Mouse (Mus musculus) cerebellum, adult 8-10 months (tissue): Measurements from ENCODE around the gene Gm13889.

Experiments used
- DNase-seq: peaks from one replicate; pipeline ENCODE4 v3.0.0; 2022

Gene Gm13889

DNA sequence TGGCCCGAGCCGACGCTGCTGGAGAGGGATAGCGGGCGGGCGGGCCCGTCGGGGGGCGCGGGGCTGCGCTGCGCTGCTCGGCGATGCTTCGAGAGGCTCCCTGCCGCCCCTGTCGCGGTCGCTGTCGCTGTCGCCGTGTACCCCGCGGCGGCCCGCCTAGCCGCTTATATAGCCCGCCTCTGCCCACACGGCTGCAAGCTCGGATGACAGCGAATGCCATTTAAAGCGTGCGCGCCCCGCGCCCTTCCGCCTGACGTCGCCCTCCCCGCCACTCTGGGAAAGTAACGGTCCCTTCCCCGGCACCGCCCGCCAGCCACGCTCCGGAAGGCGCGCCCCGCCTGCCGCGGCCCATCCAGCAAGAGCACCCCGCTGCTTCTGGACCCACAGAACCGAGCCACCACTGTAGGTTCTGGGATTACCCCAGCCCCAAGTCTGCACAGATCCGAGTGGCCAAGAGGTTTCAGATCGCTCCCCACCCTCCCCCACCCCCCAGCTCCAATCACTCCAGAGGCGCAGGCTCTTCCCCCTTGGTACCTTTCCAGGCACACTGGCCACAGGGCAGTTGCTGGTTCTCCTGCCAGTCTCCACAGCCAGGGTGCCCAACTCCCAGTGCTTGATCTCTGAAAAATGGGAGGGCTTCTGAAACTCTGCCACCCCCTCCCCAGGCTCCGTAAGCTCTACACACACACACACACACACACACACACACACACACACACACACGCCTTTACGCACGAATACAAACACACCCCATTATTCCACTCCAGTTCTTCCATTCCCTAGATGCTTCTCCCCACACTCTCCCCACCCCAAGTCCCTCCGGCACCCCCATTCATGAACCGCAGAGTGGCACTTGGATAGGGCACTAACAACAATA lies at the start of gene Gm13889:
Gene Gm13889 (minus strand): TSS at position 294 of the 877 bp plus-strand sequence.
- DNase-seq, result peak; percentile 70

DNA sequence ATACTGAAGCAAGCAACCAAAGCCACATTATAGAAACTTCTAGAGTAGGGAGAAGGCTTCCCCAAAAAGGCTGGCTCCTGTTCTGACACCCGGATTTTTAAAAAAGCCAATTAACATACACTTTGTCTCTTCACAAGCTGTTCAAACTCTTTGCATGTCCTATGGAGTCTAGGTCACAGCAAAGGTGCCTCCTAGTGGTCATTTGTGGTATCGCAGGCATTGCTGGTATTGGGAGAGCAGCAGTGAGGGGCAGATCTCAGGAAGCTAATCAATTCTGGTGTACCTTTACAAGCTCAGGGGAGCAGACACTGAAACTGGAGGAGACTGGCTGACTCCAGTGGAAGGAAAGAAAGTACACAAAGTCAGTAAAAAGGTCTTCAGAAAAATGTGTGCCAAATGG lies 45.3 kb upstream of the Gm13889 start:
- peak; percentile 87 for DNase-seq

DNA sequence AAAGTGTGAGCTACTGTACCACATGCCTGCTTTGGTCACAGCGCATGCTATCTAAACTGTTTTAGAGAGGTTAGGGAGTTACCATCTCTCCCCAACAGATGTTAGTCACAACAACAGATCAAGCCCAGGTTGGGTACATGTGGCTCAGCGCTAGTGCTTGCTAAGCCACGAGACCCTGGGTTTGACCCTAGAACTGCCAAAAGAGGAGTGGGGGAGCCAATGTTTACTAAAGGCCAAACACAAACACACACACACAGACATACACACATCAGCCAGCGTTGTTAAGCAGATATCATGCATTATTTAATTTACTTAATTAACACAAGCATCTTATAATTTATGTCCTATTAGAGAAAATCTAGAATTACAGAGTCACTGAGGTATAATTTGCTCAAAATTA lies 44.9 kb upstream of the Gm13889 start:
- DNase-seq, result no peak

DNA sequence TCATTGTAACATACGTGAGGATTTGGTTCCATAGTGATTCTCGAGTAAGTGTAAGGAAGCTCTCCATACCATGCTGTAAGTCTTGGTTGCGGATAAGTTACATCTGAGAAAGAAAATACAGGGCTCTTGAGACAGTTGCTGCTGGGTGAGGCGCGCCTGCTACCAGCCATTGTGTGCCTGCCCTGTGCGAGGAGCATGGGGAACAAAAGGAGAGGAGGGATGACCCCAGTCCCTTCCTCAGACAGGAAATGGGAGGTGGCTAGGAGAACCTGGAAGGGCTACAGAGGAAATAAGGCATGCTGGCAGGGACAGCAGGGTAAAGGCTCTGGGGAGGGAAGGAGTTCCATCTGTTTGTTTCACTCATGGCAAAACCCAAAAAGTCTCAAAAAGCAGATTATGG lies 44.4 kb upstream of the Gm13889 start:
- DNase-seq, result no peak

DNA sequence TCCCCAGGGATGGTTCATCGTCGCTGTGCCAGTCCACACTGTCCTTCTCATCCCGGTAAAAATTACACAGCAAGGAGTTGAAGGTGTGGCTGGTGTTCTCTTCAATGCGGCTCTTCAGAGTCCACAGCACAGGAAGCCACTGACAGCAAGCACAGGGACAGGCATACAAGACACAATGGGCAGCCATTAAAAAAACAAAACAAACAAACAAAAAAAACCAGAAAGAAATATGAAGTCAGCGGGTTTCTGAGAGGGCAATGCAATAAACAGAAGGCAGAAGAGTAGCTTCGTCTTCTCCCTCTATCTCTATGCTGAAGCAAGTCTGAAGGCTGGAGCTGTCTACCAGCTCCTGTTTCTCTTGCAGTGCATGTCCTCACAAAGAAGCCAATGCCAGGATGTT lies 39.3 kb upstream of the Gm13889 start, which contains the start of gene Gm27027:
Gene Gm27027 (minus strand): TSS at position 101 of the 400 bp plus-strand sequence.
- DNase-seq, result no peak

DNA sequence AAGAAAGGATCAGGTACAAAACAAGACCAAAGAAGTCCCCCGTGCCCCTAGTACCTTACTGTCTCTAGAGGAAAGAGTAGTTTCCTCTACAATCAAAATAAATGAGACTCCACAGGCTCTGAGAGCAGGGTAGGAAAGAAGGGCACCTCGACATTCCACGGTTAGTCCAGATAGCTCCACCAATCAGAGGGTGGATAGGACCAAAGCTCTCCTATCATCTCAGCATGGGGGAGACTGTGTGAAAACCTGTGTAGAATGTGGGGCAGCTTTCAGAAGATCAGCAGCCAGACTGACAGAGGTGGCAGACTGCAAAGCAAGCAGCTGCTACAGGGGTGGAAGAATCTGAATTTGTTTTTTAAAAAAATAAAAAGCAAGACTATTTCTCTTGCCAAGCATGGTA lies 35.8 kb upstream of the Gm13889 start:
- no peak for DNase-seq

DNA sequence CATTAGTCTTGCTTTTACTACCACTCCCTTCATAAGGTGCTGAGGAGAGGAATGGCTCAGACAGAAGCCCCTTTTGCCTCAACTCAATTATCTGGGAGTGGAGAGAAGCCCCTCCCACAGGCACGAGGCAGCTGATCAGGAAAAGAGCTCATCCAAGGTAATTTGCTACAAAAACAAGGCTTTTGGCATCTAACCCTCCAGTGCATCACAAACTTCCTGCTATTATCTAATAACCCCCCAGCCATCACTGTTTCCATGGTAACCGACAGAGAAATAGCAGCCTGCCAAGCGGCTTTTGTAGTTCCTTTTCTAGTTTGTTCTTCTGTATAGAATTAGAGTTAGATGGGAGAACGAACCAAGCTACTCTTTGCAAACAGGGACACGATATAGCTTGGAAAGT lies 35.3 kb upstream of the Gm13889 start:
- no peak for DNase-seq

DNA sequence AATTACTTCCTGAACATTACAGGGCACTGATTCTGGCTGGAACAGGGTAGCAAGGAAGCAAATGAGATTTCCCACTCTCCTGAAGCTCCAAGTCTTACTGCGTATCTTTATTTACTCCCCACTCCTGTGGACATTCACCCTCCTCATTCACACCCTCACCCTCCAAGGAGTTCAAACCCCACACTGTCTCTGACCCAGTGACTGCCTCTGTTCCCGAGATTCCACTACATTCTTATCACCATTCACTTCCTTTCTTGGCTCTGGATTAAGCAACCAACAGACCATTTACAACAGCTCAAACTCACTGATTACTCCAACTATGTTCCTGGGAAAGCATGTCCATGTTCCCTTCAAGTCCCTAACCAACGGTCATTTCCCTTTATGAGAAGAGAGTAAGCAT lies 34.3 kb upstream of the Gm13889 start:
- DNase-seq, result no peak

DNA sequence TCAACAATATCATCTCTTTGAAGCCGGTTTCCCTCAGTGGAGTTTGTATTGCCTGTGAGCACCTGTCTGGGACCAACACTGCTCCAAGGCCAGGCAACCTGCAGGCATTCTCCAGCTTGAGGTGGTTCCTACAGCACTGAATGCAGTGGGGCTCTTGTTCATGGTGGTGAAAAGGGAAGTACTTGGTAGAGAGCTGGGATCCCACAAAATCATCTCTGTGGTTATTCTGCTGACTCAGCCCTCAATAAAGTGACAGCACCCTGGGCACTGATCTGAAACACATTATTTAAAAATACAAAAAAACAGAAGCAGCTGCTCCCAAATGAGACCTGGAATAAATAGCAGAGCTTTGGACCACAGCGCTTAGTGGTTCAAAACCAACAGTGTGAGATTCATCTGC lies 31.4 kb upstream of the Gm13889 start:
- DNase-seq, result no peak

DNA sequence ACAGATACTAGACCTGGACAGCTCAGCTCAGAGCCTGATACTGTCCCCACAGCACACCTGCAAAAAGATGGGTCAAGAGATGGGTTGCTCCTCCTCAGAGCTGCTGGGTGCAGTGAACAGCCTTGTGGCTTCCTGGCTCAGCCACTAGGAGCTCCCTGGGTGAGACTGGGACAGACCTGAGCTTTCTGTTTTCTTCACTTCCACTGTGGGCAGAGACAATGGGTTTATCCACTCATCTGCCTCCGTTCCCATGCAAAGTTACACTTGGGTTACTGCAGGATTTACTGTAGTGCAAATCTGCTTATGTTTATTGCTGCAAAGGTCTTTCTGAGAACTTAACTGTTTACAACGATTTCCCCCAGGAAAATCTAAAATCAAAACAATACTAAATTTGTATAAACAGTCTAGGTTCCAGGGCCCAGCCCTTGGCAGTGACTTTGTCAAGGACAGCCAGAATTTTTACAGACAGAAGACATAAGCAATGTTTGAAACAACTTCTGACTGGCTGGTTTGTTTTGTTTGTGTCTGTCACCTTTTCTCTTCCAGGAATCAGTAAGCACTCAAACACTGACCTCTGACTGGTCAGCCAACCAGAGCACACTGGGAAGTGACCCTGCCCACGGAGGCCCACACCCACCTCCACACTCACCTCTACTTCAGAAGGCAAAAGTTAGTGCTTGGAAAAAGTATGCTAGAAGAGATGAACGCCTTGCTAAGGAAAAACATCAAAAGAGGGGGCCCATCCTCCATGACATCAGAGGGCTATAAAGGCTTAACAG lies 25.6 kb upstream of the Gm13889 start:
- DNase-seq, result no peak

DNA sequence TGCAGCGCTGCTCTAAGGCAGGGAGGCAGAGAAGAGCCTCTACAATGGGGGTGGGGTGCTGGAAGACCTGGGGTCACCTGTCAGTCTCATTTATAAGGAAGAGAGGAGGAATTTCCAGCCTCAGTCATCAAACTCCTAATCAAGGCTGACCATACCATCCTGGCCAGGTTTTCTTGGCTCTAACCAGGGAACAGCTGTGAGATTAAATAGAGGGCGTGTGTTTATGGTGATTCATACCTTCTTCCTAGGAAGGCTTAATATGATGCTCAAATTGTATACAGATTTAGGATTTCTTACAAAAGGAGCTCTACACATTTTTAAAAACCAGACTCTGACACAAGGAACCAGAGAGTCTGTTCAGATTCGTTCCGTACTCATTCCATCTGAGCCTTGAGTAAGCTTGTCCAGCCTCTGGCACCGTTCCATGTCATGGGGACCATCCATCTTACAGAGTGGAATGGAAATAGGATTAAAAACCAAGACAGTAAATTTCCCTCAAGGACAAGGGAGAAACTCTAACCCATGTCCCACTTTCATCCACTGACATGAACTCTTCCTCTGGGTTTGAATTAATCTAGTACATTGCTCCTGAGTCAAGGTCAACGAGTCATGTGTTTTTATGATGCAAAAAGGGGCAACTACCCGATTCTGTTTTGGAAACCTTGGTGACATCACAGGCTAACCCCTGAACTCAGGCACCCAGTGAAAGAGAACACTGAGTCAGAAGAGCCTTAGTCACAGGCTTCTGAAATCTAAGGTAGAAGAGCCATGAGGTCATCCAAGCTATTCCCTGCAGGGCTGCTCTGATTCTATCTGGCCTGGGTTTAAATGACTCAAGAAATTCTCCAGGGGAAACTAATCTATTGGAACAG lies 22.5 kb upstream of the Gm13889 start:
- DNase-seq, result no peak

DNA sequence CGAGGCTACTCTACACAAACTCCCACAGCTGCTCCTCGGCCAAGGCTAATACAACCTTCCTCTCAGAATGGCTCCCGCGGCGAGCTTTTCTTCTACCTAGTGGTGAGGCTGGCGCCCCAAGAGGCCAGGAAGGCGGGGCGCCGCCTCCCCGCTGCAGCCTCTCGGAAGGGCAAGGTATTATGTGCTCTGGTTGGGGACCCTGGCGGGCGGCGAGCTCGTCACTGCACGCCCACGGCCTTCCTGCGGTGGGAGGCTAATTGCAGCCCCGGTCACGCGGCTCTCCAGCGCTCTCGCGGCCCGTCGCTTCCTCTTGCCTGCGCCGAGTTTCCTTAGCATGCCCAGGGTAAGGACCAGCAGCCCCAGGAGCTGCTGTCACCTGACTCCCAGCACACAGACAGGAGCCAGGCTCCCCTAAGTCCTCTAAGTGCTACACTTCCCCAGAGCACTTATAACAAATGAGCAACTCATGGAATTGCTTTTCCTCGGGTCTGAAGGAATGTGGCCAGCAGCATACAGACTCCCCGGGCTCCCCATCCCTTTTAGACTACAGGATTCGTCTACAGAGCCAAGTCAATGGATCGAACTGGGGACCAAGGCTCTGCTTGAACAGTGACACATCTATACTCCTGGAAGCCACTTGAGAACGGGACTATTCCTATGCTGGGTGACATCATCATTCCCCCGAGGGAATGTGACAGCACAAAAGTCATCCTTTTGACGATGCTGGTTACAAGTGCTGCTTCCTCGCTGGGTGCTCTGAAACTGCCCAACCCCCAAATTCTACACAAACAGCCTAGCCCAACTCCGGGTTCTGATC lies 19.6 kb upstream of the Gm13889 start:
- peak; percentile 56 for DNase-seq

DNA sequence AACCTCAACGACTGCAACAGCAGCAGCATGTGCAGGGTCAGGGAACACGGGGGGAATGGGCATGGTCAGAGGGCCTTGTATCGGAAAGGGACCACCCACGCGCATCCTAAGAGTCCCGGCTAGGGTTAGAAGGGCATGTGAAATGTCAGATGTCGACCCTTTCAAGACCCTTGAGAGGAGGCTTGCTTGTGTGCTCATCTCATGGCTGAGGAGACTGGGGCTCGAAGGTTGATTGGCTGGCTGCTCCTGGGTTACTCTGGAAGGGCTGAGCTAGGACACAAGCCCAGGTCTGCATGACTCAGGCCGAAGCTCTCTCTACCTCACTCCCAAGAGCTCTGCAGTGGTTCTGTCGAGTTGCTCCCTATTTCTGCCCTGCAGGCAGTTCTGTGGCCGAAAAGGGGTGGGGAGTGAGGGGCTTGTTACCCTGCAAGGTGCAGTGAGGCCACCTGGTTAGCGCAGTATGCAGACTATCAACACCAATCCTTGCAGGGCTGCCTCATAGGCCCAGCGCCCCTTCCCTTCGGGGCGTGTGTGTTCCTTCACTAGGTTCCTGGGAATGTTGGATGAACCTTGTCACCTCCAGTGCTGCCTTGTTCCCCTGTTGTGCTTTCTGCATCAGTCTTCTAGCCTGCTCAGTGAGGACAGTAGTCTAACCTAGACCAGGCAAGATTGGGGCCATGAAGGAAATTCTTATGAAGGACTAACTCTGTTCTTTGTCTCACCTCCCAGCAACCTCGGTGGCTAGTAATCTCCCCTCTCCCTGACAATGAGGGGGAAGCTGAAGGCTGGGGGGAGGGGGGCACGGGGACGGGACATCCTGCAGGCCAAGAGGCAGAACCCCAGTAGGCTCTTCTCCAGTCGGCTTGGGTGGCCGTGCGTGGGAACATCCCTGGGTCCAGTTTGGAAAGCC lies 18.8 kb upstream of the Gm13889 start:
- no peak for DNase-seq

DNA sequence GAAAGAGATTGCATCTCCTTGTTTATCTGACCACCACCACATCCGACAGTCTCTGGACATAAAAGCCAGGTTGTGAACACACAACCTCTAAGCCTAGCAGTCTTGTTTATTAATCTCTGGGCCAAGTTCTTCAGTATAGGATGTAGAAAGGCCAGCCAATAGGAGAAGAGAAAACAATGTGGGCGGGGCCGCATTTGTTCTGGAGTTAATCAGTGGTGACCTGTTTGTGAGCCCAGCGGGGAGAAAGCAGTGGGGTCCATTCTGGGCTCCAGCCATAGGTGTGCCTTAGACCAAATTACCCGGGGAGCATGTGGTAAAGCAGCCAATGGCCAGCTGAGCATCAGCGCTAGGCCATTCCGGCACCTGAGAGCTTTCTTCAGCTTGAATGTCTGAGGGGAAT lies 18.0 kb upstream of the Gm13889 start:
- DNase-seq, result no peak

DNA sequence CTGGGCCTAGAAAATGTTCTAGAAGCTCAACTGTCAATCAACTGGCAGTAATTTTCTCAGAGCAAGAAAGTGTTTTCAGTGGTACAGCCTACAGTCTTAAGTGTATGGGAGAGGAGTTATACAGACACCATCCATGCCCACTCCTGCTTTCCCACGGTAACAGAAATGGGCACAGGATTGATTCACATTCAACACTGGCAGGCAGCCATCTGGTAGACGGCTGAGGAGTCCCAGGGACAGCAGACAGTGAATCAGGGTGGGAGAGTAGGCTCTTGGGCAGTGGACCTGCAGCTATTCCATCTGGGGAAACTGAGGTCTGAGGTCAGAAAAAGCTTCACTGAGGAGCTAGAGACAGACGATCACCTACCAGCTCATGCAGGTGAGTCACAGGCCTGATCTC lies 14.6 kb upstream of the Gm13889 start:
- no peak for DNase-seq

DNA sequence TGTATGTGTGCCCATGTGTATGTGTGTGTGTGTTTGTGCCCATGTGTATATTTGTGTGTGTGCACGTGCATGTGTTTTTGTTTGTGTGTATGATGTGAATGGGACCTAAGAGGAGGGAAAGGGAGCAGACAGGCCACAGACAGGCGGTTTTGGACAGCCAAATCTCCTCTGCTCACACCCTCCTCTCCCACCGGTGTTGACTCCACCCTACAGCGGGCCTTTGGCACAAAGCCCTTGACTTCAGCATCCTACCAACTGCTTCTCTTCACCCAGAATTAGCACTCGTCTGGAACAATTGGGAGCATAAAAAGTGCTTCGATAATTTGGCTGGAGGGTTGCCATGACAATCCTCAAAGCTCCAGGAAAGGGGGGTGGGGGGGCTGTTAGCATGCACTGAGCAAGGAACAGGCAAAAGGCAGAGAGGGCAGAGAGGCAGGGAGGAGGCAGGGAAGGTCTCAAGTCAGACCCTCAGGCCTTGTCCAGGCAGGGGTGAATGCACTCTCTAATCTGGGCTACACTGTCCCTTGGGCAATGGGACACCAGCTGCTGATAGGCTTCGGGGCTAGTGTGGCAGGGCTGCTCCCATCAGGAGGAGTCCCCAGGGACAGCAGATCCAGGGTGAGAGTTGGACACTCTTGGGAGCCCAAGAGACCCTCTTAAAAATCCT lies 7.6 kb upstream of the Gm13889 start:
- no peak for DNase-seq

DNA sequence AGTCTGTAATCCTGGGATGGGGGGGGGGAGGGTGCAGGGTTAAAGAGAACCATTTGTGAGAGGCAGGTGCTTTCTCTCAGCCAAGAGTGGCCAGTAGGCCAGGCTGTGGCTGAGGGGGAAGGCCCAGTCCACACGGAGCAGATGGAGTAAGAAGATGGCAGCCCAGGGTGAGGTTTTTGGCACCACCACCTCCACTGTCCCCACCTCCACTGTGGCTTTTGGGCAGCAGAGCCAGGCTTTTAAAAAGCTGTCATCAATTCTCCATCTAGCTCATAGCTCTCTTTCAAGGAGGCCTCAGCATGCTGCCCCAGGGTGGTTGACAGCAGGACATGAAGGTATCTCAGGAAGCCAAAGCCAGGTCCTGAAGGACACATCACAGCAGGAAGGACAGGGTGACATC lies 6.8 kb upstream of the Gm13889 start:
- DNase-seq, result no peak

DNA sequence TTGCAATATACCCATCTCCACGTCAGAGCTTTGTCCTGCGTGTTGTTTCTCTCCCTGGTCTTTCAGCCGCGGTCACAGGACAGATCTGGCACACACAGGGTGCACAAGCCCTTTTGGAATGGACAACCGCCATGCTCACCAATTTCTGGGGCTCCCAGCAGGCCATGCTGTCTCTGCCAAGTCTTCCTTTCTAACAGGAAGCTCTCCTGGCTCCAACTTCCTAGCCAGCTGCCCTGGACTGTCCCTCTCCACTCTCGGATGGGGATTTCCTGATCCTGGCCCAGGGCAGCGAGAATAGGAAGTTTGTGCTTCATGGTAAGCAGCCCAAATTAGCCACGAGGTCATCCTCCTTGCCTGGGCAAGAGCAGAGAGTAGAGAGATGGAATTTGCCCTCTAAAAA lies 4.7 kb upstream of the Gm13889 start:
- DNase-seq, result peak; percentile 83

DNA sequence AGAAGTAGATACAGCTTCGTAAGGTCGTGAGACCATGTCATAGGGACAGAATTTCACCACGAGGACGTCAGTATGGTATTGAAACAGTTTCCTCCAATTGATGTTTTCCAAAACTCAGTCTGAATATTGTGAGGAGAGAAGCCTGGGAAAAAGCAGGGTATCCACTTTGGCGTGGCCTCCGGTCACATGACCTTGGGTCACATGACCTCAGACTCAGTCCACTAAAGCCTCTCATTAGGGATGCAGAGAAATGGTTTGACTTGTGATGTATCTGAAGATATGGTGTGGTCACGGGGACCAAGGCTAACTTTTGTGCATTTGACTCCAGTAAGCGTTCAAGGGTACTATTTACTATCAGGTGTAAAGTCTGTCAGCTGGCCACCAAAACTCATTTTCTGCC lies 2.3 kb upstream of the Gm13889 start:
- no peak for DNase-seq

DNA sequence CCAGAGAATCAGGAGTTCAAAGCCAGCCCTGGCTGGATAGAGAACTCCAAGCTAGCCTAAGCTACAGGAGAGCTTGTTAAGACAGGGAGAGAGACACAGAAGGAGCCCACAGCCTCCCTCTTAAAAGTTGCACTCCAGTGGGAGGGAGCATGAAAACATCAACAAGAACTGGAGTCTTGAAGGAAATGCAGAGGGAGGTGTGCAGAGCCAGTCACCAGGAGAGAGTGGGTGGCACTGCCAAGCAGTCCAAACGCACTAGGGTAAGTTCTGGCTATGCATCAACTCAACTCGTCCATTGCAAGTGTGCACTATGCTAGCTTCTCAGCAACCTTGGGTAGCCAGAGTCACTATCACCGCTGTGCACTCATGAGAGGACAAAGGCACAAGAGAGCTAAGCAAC lies 1.2 kb upstream of the Gm13889 start:
- no peak for DNase-seq

DNA sequence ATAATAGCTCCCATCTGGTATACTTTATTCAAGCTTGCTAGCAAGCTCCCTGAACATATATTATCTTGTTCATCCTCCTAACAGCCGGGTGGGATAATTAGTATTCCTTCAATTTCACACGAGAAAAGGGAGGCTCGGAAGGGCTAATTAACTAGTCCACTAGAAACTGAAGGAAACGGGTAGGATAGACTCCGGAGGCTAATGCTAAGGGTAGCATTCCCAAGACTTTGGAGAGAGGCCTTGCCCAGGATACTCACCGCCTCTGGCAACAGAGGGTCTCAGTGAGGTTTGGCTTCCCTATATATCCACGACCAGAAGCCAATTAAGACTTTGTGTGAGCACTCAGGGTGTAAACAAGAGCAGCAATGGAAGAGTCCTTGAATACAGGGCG lies 779 bp upstream of the Gm13889 start:
- no peak for DNase-seq
